Comparison of ENCODE assay signal across 14 mouse cellular contexts in genomic region chr1:12640983-12641382, GRCm38 (mm10).
DNase-seq lines count a peak whose midpoint lies in the region; ATAC-seq lines count a peak whose summit lies in the region.
"Had no signal": no experiment of that assay in that cellular context is flagged by ENCODE, and none has a peak within 500 bp of the region (broad histone marks: within the 10 kb centered on the region; RNA-seq: fewer than 3 reads in every experiment).

No protein-coding gene starts in this region.

- H3K36me3 ChIP-seq in neural tube, embryonic 14.5 days (ENCODE audit: control insufficient read depth, insufficient read depth, low read length), result no peaks in the 10 kb centered on the region
- H3K36me3 ChIP-seq in neural tube, embryonic 15.5 days, result no peaks in the 10 kb centered on the region
- H3K36me3 ChIP-seq: embryonic facial prominence, embryonic 15.5 days; kidney, embryonic 15.5 days; liver, embryonic 12.5 days; stomach, embryonic 15.5 days had no signal

- H3K4me2 ChIP-seq in neural tube, embryonic 14.5 days (ENCODE audit: low read depth, low read length), result no peak overlapping the region
- no peak overlapping the region for H3K4me2 ChIP-seq in neural tube, embryonic 15.5 days
- H3K4me2 ChIP-seq: embryonic facial prominence, embryonic 15.5 days; kidney, embryonic 15.5 days; liver, embryonic 12.5 days; stomach, embryonic 15.5 days had no signal

- H3K4me1 ChIP-seq in neural tube, embryonic 14.5 days (ENCODE audit: control insufficient read depth, insufficient read depth, low read length), result no peaks in the 10 kb centered on the region
- no peaks in the 10 kb centered on the region for H3K4me1 ChIP-seq in neural tube, embryonic 15.5 days
- H3K4me1 ChIP-seq: embryonic facial prominence, embryonic 15.5 days; kidney, embryonic 15.5 days; liver, embryonic 12.5 days; stomach, embryonic 15.5 days had no signal

- DNase-seq in cerebellum, adult 9-11 months, result peak; percentile 6
- no peak for DNase-seq in cerebellum, adult 8-10 months
- DNase-seq in layer of hippocampus, adult 8-10 months (ENCODE audit: low spot score in 2 of 2), result peak; percentile 7 to 15
- DNase-seq in layer of hippocampus, postnatal 25 days (ENCODE audit: extremely low spot score in 1 of 2, low spot score in 1 of 2), result no peak
- no peak for DNase-seq in neural tube, embryonic 10.5 days (ENCODE audit: extremely low spot score, low spot score)
- no peak for DNase-seq in B cell, adult 2 months
- DNase-seq: thymus, postnatal 14 days had no signal

- WGBS in neural tube, embryonic 14.5 days, result 66% methylated on average over 4 of the region's 4 CpGs
- 60% methylated on average over 4 of the region's 4 CpGs for WGBS in neural tube, embryonic 15.5 days

- H3K4me3 ChIP-seq in neural tube, embryonic 14.5 days (ENCODE audit: low read depth, low read length), result no peak overlapping the region
- H3K4me3 ChIP-seq in neural tube, embryonic 15.5 days (replicated peaks), result no peak overlapping the region
- H3K4me3 ChIP-seq: embryonic facial prominence, embryonic 15.5 days; kidney, embryonic 15.5 days; layer of hippocampus, adult 2 months; liver, embryonic 12.5 days; stomach, embryonic 15.5 days had no signal

- H3K9ac ChIP-seq in neural tube, embryonic 14.5 days (replicated peaks; ENCODE audit: low read depth, low read length), result no peak overlapping the region
- H3K9ac ChIP-seq in neural tube, embryonic 15.5 days (replicated peaks), result no peak overlapping the region
- H3K9ac ChIP-seq: embryonic facial prominence, embryonic 15.5 days; kidney, embryonic 15.5 days; liver, embryonic 12.5 days; stomach, embryonic 15.5 days had no signal

- no peak overlapping the region for H3K27ac ChIP-seq in neural tube, embryonic 14.5 days (ENCODE audit: low read depth, low read length)
- no peak overlapping the region for H3K27ac ChIP-seq in neural tube, embryonic 15.5 days (replicated peaks)
- H3K27ac ChIP-seq: embryonic facial prominence, embryonic 15.5 days; kidney, embryonic 15.5 days; layer of hippocampus, adult 2 months; liver, embryonic 12.5 days; stomach, embryonic 15.5 days had no signal

- H3K9me3 ChIP-seq in neural tube, embryonic 14.5 days (ENCODE audit: control insufficient read depth, low read length), result no peaks in the 10 kb centered on the region
- no peaks in the 10 kb centered on the region for H3K9me3 ChIP-seq in neural tube, embryonic 15.5 days (replicated peaks)
- H3K9me3 ChIP-seq: embryonic facial prominence, embryonic 15.5 days; kidney, embryonic 15.5 days; liver, embryonic 12.5 days; stomach, embryonic 15.5 days had no signal

- no peaks in the 10 kb centered on the region for H3K27me3 ChIP-seq in neural tube, embryonic 14.5 days (ENCODE audit: control insufficient read depth, insufficient read depth, low read length)
- no peaks in the 10 kb centered on the region for H3K27me3 ChIP-seq in neural tube, embryonic 15.5 days (replicated peaks)
- H3K27me3 ChIP-seq: embryonic facial prominence, embryonic 15.5 days; kidney, embryonic 15.5 days; liver, embryonic 12.5 days; stomach, embryonic 15.5 days had no signal

- 0 out of 2 replicates have a peak, but pooled peaks have one; percentile 11 for ATAC-seq in neural tube, embryonic 14.5 days (ENCODE audit: low read depth)
- ATAC-seq in neural tube, embryonic 15.5 days (ENCODE audit: low FRiP score), result peak; percentile 50; the same call in 1 of the 2 replicates
- ATAC-seq: liver, embryonic 12.5 days had no signal

Comparison
In these comparisons a context has a peak if more than half of its experiments do, and no peak if none do; other contexts are left out.
1. DNase-seq: peak in cerebellum, adult 9-11 months (single experiment) and layer of hippocampus, adult 8-10 months (2 of 2); none in cerebellum, adult 8-10 months (single experiment), layer of hippocampus, postnatal 25 days (0 of 2), neural tube, embryonic 10.5 days (single experiment) and B cell, adult 2 months (0 of 2).